Mouse (Mus musculus) forebrain, embryonic 10.5 days (tissue): ENCODE data around the gene Dnaja1. TPM values are rescaled to one million over a fixed set of nuclear protein-coding genes. Genes with fewer than 3 reads are reported as not detected.
A peak's percentile ranks its signal among the peaks of the same experiment; 100 is the strongest.

Experiments used
- microRNA counts: library from miRNA; unstranded; fragments of <30 nt; microRNA quantifications from one replicate; lab custom pipeline; 2017
- microRNA-seq: library from miRNA; unstranded; fragments of <30 nt; microRNA quantifications from one replicate; pipeline ENCODE4, GENCODE M21; 2017
- polyA plus RNA-seq: library from polyadenylated mRNA; unstranded; fragments of >200 nt; fragmentation: Nextera tagmentation; extraction: Ambion mirVana; gene quantifications from 2 replicates; pipeline ENCODE4 v1.2.1, GENCODE M21; 2016

The Dnaja1 gene
- polyA plus RNA-seq, 1 experiment from 2014 or later = 570 TPM

MicroRNAs encoded within 50 kb of the gene (microRNA counts, 519-probe panel; counts per million panel counts)
- microRNA mmu-miR-207 (lab: Ali Mortazavi, UCI) = 341 counts per million, percentile 65 among the panel's probes with 10 or more counts

Small RNA genes lying within 50 kb of the gene (microRNA-seq; reads per million reads assigned to microRNA genes)
- not detected for gene Mir207

Other genes starting within 250 kb of the Dnaja1 start
- 0.27 and 0.28 TPM in 2 replicates for gene Tmem215, start 250.0 kb upstream of the Dnaja1 start, polyA plus RNA-seq
- gene Aptx, start 19.0 kb upstream of the Dnaja1 start, polyA plus RNA-seq = 34.6 and 36.3 TPM in 2 replicates
- gene Smu1, start 35.8 kb downstream of the Dnaja1 start, polyA plus RNA-seq = 196 and 198 TPM in 2 replicates
- 20.1 TPM in 2 replicates for gene B4galt1, start 131.9 kb downstream of the Dnaja1 start, polyA plus RNA-seq
- not detected in 2 replicates for gene Spink4, start 197.9 kb downstream of the Dnaja1 start, polyA plus RNA-seq
- 185 and 188 TPM in 2 replicates for gene Bag1, start 226.1 kb downstream of the Dnaja1 start, polyA plus RNA-seq
- 88.3 and 89.5 TPM in 2 replicates for gene Chmp5, start 226.3 kb downstream of the Dnaja1 start, polyA plus RNA-seq
- 102 and 104 TPM in 2 replicates for gene Nfx1, start 248.8 kb downstream of the Dnaja1 start, polyA plus RNA-seq